17 mouse cellular contexts compared by ENCODE assay signal in the genomic region with DNA sequence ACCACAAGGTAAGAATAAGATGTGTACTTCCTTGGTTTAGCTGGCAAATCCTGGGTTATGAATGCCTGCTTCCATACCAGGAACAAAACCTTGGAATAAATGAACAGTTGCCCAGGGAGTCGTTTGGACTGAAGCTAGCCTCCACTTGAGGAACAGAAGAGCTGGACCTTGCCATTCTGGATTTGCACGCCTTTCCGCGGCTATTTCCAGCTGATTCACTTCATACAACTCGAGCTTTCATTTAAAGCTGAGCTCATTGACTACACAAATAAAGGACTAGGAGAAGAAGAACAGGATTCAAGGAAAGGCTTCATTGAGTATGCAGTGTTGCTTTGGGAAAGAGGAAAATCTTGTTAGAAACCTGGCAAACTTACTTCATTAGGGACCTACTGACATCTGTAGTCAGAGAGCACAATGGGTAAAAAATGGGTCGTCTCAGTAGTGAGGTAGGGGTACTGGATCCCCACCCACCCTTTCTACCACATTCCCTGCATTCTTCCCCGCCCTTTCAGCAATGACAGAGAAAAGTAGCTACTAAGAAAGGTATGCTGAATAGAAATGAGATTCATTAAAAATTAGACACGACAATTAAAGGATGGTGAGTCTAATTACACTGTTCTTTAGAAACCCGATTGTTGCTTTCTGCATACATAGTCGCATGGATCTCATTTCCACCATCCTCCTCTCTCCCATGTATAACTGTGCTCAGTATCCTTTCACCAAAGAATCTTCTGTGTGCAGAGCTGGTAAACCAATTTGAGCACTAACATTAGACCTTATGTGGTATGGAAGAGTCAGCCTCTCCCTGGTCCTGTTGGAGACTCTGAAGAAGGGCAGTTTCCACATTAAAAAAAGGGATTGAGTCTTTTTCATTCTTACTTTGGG. TPM values are rescaled to one million over a fixed set of nuclear protein-coding genes. Genes with fewer than 3 reads are reported as not detected.
A peak's percentile ranks its signal among the peaks of the same experiment; 100 is the strongest.
DNase-seq lines count a peak whose midpoint lies in the region; ATAC-seq lines count a peak whose summit lies in the region.
"Had no signal": no experiment of that assay in that cellular context is flagged by ENCODE, and none has a peak within 500 bp of the region (broad histone marks: within the 10 kb centered on the region; RNA-seq: fewer than 3 reads in every experiment).

No protein-coding gene starts in this region.

- DNase-seq in midbrain, embryonic 11.5 days (ENCODE audit: low spot score, missing footprints) = no peak
- peak; percentile 24 for DNase-seq in ZHBTc4 (ENCODE audit: low read depth, low spot score)
- DNase-seq in forebrain, embryonic 11.5 days (ENCODE audit: low spot score) = no peak
- no peak for DNase-seq in thymus, postnatal 25 days
- DNase-seq in ovary, adult 18-20 months (ENCODE audit: low spot score) = no peak
- DNase-seq: adrenal gland, postnatal 25 days; cerebellum, adult 9-11 months; heart, adult 2 months; left cerebral cortex, postnatal 4 days; thymus, adult 18-20 months had no signal

- no peak overlapping the region for H3K27ac ChIP-seq in midbrain, embryonic 12.5 days (replicated peaks)
- no peak overlapping the region for H3K27ac ChIP-seq in midbrain, embryonic 11.5 days (ENCODE audit: low read depth, low read length)
- peak overlapping the region; percentile 5; the same call in 1 of the 2 replicates for H3K27ac ChIP-seq in forebrain, embryonic 11.5 days (ENCODE audit: low read depth, low read length)
- H3K27ac ChIP-seq in hindbrain, embryonic 16.5 days (ENCODE audit: low read depth, low read length) = peak overlapping the region; percentile 17; the same call in 1 of the 2 replicates
- H3K27ac ChIP-seq: heart, adult 2 months; lung, embryonic 15.5 days had no signal

- no peaks in the 10 kb centered on the region for H3K9me3 ChIP-seq in midbrain, embryonic 12.5 days
- H3K9me3 ChIP-seq in midbrain, embryonic 11.5 days (ENCODE audit: control insufficient read depth, low read length) = no peaks in the 10 kb centered on the region
- no peaks in the 10 kb centered on the region for H3K9me3 ChIP-seq in forebrain, embryonic 11.5 days (ENCODE audit: control insufficient read depth, low read length)
- no peaks in the 10 kb centered on the region for H3K9me3 ChIP-seq in hindbrain, embryonic 16.5 days (ENCODE audit: control insufficient read depth, low read length)
- H3K9me3 ChIP-seq: lung, embryonic 15.5 days had no signal

- WGBS in midbrain, embryonic 12.5 days = 49% methylated on average over 10 of the region's 10 CpGs
- WGBS in midbrain, embryonic 11.5 days = 60% methylated on average over 10 of the region's 10 CpGs
- 36% methylated on average over 10 of the region's 10 CpGs for WGBS in forebrain, embryonic 11.5 days
- 48% methylated on average over 10 of the region's 10 CpGs for WGBS in hindbrain, embryonic 16.5 days

- H3K4me3 ChIP-seq in midbrain, embryonic 12.5 days = no peak overlapping the region
- no peak overlapping the region for H3K4me3 ChIP-seq in midbrain, embryonic 11.5 days (ENCODE audit: low read depth, low read length)
- H3K4me3 ChIP-seq in forebrain, embryonic 11.5 days (ENCODE audit: low read depth, low read length) = no peak overlapping the region
- no peak overlapping the region for H3K4me3 ChIP-seq in hindbrain, embryonic 16.5 days (ENCODE audit: low read length)
- H3K4me3 ChIP-seq: heart, adult 2 months; lung, embryonic 15.5 days; myocyte had no signal

- no peaks in the 10 kb centered on the region for H3K27me3 ChIP-seq in midbrain, embryonic 12.5 days
- no peaks in the 10 kb centered on the region for H3K27me3 ChIP-seq in midbrain, embryonic 11.5 days (ENCODE audit: control insufficient read depth, insufficient read depth, low read length)
- no peaks in the 10 kb centered on the region for H3K27me3 ChIP-seq in forebrain, embryonic 11.5 days (ENCODE audit: control insufficient read depth, insufficient read depth, low read length)
- H3K27me3 ChIP-seq in hindbrain, embryonic 16.5 days (replicated peaks; ENCODE audit: control insufficient read depth, insufficient read depth, low read length) = no peaks in the 10 kb centered on the region
- H3K27me3 ChIP-seq: lung, embryonic 15.5 days had no signal

- H3K36me3 ChIP-seq in midbrain, embryonic 12.5 days = peaks cover 1% of the 10 kb centered on the region; the same call in 1 of the 2 replicates
- H3K36me3 ChIP-seq in midbrain, embryonic 11.5 days (ENCODE audit: control insufficient read depth, insufficient read depth, low read length) = no peaks in the 10 kb centered on the region
- H3K36me3 ChIP-seq in forebrain, embryonic 11.5 days (ENCODE audit: control insufficient read depth, insufficient read depth, low read length) = no peaks in the 10 kb centered on the region
- H3K36me3 ChIP-seq in hindbrain, embryonic 16.5 days (ENCODE audit: control insufficient read depth, insufficient read depth, low read length) = no peaks in the 10 kb centered on the region
- H3K36me3 ChIP-seq: lung, embryonic 15.5 days had no signal

- ATAC-seq in midbrain, embryonic 12.5 days (ENCODE audit: low FRiP score, low read depth) = peak; percentile 56; the same call in 1 of the 2 replicates
- ATAC-seq in midbrain, embryonic 11.5 days (ENCODE audit: low FRiP score) = no peak
- peak; percentile 85 for ATAC-seq in forebrain, embryonic 11.5 days (replicated peaks; ENCODE audit: low FRiP score)
- peak; percentile 78 for ATAC-seq in hindbrain, embryonic 16.5 days
- ATAC-seq: activated CD4-positive, CD25-positive, alpha-beta regulatory T cell, adult 4 months; CD4-positive, CD25-positive, alpha-beta regulatory T cell, adult 4 months had no signal

- no peak overlapping the region for H3K9ac ChIP-seq in midbrain, embryonic 12.5 days (replicated peaks)
- no peak overlapping the region for H3K9ac ChIP-seq in midbrain, embryonic 11.5 days (ENCODE audit: low read length)
- H3K9ac ChIP-seq in forebrain, embryonic 11.5 days (ENCODE audit: low read length) = no peak overlapping the region
- H3K9ac ChIP-seq in hindbrain, embryonic 16.5 days (ENCODE audit: low read depth, low read length) = no peak overlapping the region
- H3K9ac ChIP-seq: lung, embryonic 15.5 days had no signal

- peaks cover 8% of the 10 kb centered on the region; the same call in 1 of the 2 replicates for H3K4me1 ChIP-seq in midbrain, embryonic 12.5 days
- H3K4me1 ChIP-seq in midbrain, embryonic 11.5 days (ENCODE audit: control insufficient read depth, insufficient read depth, low read length) = peaks cover 4% of the 10 kb centered on the region; the same call in 1 of the 2 replicates
- peaks cover 3% of the 10 kb centered on the region; the same call in 1 of the 2 replicates for H3K4me1 ChIP-seq in forebrain, embryonic 11.5 days (replicated peaks; ENCODE audit: control insufficient read depth, insufficient read depth, low read length)
- no peaks in the 10 kb centered on the region; the same call in 1 of the 2 replicates for H3K4me1 ChIP-seq in hindbrain, embryonic 16.5 days (ENCODE audit: control insufficient read depth, insufficient read depth, low read depth, low read length)
- H3K4me1 ChIP-seq: lung, embryonic 15.5 days had no signal

- H3K4me2 ChIP-seq in midbrain, embryonic 12.5 days (replicated peaks) = no peak overlapping the region
- no peak overlapping the region for H3K4me2 ChIP-seq in midbrain, embryonic 11.5 days
- H3K4me2 ChIP-seq in forebrain, embryonic 11.5 days (ENCODE audit: low read depth, low read length, severe bottlenecking) = no peak overlapping the region
- H3K4me2 ChIP-seq in hindbrain, embryonic 16.5 days (ENCODE audit: low read length) = no peak overlapping the region
- H3K4me2 ChIP-seq: liver, embryonic 11.5 days; lung, embryonic 15.5 days had no signal

RNA-seq across cellular contexts. Expression of a gene that starts 54.8 kb away (rescaled TPM):
- polyA plus RNA-seq in midbrain, embryonic 12.5 days (2016; fragmentation: Nextera tagmentation; extraction: Ambion mirVana) = 317 and 363 TPM in 2 replicates
- polyA plus RNA-seq in midbrain, embryonic 11.5 days (2014; fragmentation: Nextera tagmentation; extraction: Ambion mirVana) = 243 and 244 TPM in 2 replicates
- polyA plus RNA-seq in forebrain, embryonic 11.5 days (2014; fragmentation: Nextera tagmentation; extraction: Ambion mirVana) = 188 and 192 TPM in 2 replicates
- polyA plus RNA-seq in hindbrain, embryonic 16.5 days (2015; fragmentation: Nextera tagmentation; extraction: Ambion mirVana) = 800 and 988 TPM in 2 replicates
- polyA plus RNA-seq: activated CD4-positive, CD25-positive, alpha-beta regulatory T cell, adult 4 months; CD4-positive, CD25-positive, alpha-beta regulatory T cell, adult 4 months had no signal

Comparison
In these comparisons a context has a peak if more than half of its experiments do, and no peak if none do; other contexts are left out.
1. H3K27ac ChIP-seq: peak in forebrain, embryonic 11.5 days (single experiment) and hindbrain, embryonic 16.5 days (single experiment); none in midbrain, embryonic 12.5 days (single experiment) and midbrain, embryonic 11.5 days (single experiment).